Mouse (Mus musculus): ENCODE measurements at regions not wholly inside any gene's neighbourhood (a gene's known extent, or its start where the extent isn't known, plus 50 kb on each side); places are given as distances from the start of the nearest gene placed in this dataset.
"Not testable (repeated sequence)": the region's sequence is repeated elsewhere in the genome, so short reads cannot be mapped to it uniquely, and the experiment has no call there.

DNA sequence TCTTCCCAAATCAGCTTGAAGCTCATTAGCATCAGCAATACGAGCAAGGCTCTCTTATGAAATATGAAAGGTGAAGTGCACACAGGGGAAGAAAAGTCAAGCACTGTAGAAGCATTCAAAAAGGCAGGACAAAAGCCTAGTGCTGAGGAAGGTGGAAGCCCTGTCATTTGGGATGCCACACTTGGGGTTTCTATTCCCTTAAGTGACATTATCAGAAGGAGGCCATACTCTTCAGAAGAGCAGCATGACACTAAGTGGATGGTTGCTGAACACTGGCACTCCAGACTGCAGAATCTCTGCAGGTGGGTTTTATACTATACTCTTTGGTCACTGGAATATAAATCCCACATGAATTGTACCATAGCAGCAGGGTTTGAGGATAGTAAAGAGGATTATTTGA lies 120.4 kb upstream of the Pcsk1 start:
- DNase-seq (ENCODE audit: low spot score in 2 of 2): no peak

- no peak for DNase-seq (ENCODE audit: low spot score in 2 of 2)
Measured at GRCm38 (mm10) chr13:74955876-74956275, 133.8 kb upstream of the Pcsk1 start.

DNA sequence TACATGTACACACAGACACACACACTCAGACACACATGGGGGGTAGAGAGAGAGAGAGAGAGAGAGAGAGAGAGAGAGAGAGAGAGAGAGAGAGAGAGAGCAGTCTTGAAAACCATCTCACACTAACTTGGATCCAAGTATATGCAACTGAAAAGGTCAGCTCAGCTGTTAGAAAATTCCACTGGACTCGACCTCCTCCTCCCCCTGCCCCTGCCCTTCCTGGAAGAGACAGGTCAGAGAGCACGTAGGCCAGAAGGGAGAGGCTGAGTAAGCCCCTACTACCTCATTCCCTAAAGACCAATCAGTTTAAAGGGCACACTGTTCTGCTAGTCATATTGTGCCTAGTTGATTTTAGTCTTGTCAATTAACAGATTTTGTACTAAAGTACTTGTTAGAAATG lies 105.0 kb upstream of the Cast start:
- DNase-seq (ENCODE audit: low spot score in 2 of 2): not testable (repeated sequence)

DNA sequence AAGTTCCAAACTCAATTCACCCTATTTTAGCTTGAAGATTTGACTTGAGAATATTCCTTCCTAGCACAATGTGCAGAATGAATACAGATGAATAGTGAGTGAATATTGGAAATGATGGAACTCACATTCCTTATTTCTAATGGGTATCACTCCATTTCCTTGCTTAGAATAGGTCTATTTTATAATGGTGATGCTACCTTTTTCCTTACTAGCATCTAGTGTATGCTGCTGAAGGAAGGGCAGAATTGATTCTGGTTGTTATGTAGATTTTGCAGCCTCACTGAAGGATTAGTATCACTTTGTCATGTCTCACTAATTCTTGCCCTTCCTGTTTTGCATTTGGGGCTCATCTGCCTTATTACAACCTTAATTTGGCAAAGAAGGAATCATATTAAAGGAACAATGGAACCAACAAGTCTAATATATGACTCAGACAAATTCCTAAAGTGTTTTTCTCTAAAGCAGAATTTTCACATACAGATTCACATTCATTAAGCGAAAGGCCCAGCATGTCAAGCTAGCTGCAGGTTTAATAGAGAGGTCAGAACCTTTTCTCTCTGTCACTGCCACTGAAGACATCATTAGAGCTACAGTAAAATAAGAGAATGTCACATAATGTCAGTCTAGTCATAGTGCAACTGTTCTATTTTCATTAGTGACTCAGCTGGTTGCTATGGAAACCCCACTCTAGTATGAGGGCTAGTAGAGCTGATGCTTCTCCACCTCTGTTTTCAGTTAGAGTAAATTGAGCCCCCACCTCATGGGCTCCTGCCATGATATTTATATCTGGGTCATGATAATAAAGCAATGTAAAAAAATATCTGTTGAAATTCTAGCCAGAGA lies 94.8 kb upstream of the Cast start:
- DNase-seq (ENCODE audit: low spot score in 2 of 2): peak; percentile 11 to 63

- DNase-seq (ENCODE audit: low spot score in 2 of 2): no peak
Measured at GRCm38 (mm10) chr13:74889859-74890469, 81.4 kb upstream of the Cast start.

- DNase-seq (ENCODE audit: low spot score in 2 of 2): no peak
Measured at GRCm38 (mm10) chr13:74867720-74868119, 59.1 kb upstream of the Cast start.

DNA sequence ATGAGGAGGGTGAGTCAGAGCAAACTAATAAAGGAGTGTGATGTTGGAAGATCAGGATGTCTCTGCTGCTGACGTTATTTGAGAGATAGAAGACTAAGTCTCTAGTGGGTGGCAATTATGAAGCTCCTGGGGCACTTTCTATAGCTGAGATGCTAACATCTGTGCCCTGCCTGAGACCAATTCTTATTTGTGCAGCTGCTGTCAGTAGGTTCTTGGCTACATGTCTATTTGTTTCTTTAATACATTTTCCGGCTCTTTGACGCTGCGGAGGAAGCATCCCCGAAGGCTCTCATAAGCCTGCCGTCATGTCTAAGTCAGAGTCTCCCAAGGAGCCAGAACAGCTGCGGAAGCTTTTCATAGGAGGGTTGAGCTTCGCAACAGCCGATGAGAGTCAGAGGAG lies 55.4 kb upstream of the Cast start:
- no peak for DNase-seq (ENCODE audit: low spot score in 2 of 2)

DNA sequence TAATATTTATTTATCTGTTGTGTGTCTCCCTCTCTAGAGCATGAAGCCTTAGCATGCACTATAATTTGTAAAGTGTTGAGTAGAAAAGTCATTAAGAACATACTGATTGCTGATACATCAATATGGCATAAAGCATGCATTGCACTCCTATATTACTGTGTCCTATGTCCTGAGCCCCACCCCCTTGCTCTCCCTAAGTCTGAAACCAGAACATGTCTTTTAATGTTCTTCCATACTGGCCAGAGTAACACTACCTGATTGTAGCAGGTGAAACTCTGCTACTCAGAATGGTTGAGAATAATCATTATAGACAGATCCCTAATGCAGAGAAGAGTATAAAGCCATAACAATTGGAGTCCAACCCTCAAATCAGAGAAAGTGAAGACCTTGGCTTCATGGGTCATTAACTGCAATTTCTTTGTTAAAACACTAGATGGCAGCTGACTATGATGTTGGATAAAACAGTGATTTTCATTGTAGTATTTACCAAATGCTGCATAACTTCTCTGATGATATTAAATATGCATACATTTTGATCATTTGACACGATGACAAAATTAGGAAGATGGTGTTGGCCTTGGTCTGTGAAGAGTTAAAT lies 52.9 kb upstream of the Cast start:
- DNase-seq (ENCODE audit: low spot score in 2 of 2): peak in 1 of 2 experiments; percentile 20

All from layer of hippocampus, adult 18-20 months (tissue).